Mouse (Mus musculus) naive thymus-derived CD4-positive, alpha-beta T cell, adult 2 months (primary cell): ENCODE results near the gene Glrx5.

Experiments used
- DNase-seq: peaks from one replicate; pipeline ENCODE4 v3.0.0-alpha.2; 2011; ENCODE audit warnings: low read depth

Glrx5 gene

GRCm38 (mm10) chr12:105073708-105074107, 41.2 kb downstream of the Glrx5 start:
- DNase-seq = peak; percentile 24

- no peak for DNase-seq
Observed at GRCm38 (mm10) chr12:105075496-105075895, 43.0 kb downstream of the Glrx5 start.

GRCm38 (mm10) chr12:105076511-105076910, 44.0 kb downstream of the Glrx5 start:
- no peak for DNase-seq

- no peak for DNase-seq
Observed at GRCm38 (mm10) chr12:105077232-105077631, 44.7 kb downstream of the Glrx5 start.

- no peak for DNase-seq
Observed at GRCm38 (mm10) chr12:105084171-105084570, 51.7 kb downstream of the Glrx5 start.

- no peak for DNase-seq
Observed at GRCm38 (mm10) chr12:105084816-105085215, 52.3 kb downstream of the Glrx5 start.

GRCm38 (mm10) chr12:105085296-105085695, 52.8 kb downstream of the Glrx5 start:
- no peak for DNase-seq

GRCm38 (mm10) chr12:105086781-105087180, 54.3 kb downstream of the Glrx5 start:
- DNase-seq = no peak

- no peak for DNase-seq
Observed at GRCm38 (mm10) chr12:105087353-105087752, 54.9 kb downstream of the Glrx5 start.

GRCm38 (mm10) chr12:105089231-105089630, 56.7 kb downstream of the Glrx5 start:
- DNase-seq = no peak

GRCm38 (mm10) chr12:105091604-105092003, 59.1 kb downstream of the Glrx5 start:
- no peak for DNase-seq
